Mouse (Mus musculus): ENCODE measurements around the gene Cep104. TPM values are rescaled to one million over a fixed set of nuclear protein-coding genes. Genes with fewer than 3 reads are reported as not detected.

The Cep104 gene
- 10 to 100 TPM; 28.2 to 34.0 (median 28.5) TPM for total RNA-seq (2022)

- peak; percentile 91 for DNase-seq (ENCODE audit: low spot score in 2 of 2)
These were observed at the start of gene Cep104, which contains the start of gene Dffb for GRCm38 (mm10) chr4:153974431-153975291. Cep104 (plus strand) TSS chr4:153975194. Dffb (minus strand) TSS chr4:153975126.

- no peak for DNase-seq (ENCODE audit: low spot score in 2 of 2)
These were observed 46.2 kb upstream of the Cep104 start for GRCm38 (mm10) chr4:153928772-153929299.

GRCm38 (mm10) chr4:153929425-153929824 lies 45.6 kb upstream of the Cep104 start:
- DNase-seq (ENCODE audit: low spot score in 2 of 2), result no peak

GRCm38 (mm10) chr4:153929921-153930320 lies 45.1 kb upstream of the Cep104 start:
- no peak for DNase-seq (ENCODE audit: low spot score in 2 of 2)

GRCm38 (mm10) chr4:153943243-153943642 lies 31.8 kb upstream of the Cep104 start:
- DNase-seq (ENCODE audit: low spot score in 2 of 2), result no peak

- no peak for DNase-seq (ENCODE audit: low spot score in 2 of 2)
These were observed 30.7 kb upstream of the Cep104 start for GRCm38 (mm10) chr4:153944261-153944660.

GRCm38 (mm10) chr4:153945741-153946140 lies 29.3 kb upstream of the Cep104 start:
- DNase-seq (ENCODE audit: low spot score in 2 of 2), result no peak

- no peak for DNase-seq (ENCODE audit: low spot score in 2 of 2)
These were observed 24.6 kb upstream of the Cep104 start for GRCm38 (mm10) chr4:153950372-153950771.

GRCm38 (mm10) chr4:153951150-153951549 lies 23.8 kb upstream of the Cep104 start:
- DNase-seq (ENCODE audit: low spot score in 2 of 2), result no peak

GRCm38 (mm10) chr4:153951692-153952091 lies 23.3 kb upstream of the Cep104 start:
- no peak for DNase-seq (ENCODE audit: low spot score in 2 of 2)

- no peak for DNase-seq (ENCODE audit: low spot score in 2 of 2)
These were observed 19.3 kb upstream of the Cep104 start for GRCm38 (mm10) chr4:153955651-153956050.

GRCm38 (mm10) chr4:153956569-153957405 lies 18.2 kb upstream of the Cep104 start, which contains the start of gene A430005L14Rik:
A430005L14Rik (plus strand) TSS chr4:153957237.
- peak; percentile 94 to 96 for DNase-seq (ENCODE audit: low spot score in 2 of 2)

- DNase-seq (ENCODE audit: low spot score in 2 of 2), result no peak
These were observed 17.3 kb upstream of the Cep104 start for GRCm38 (mm10) chr4:153957444-153958250.

GRCm38 (mm10) chr4:153962631-153963030 lies 12.4 kb upstream of the Cep104 start:
- no peak for DNase-seq (ENCODE audit: low spot score in 2 of 2)

- DNase-seq (ENCODE audit: low spot score in 2 of 2), result no peak
These were observed 8.3 kb upstream of the Cep104 start for GRCm38 (mm10) chr4:153966651-153967050.

GRCm38 (mm10) chr4:153967556-153967955 lies 7.4 kb upstream of the Cep104 start:
- no peak for DNase-seq (ENCODE audit: low spot score in 2 of 2)

- no peak for DNase-seq (ENCODE audit: low spot score in 2 of 2)
These were observed 6.9 kb upstream of the Cep104 start for GRCm38 (mm10) chr4:153968063-153968462.

- no peak for DNase-seq (ENCODE audit: low spot score in 2 of 2)
These were observed 283 bp downstream of the Cep104 start for GRCm38 (mm10) chr4:153975292-153975662.

GRCm38 (mm10) chr4:153975768-153976167 lies 774 bp downstream of the Cep104 start:
- no peak for DNase-seq (ENCODE audit: low spot score in 2 of 2)

GRCm38 (mm10) chr4:153979243-153979642 lies 4.2 kb downstream of the Cep104 start:
- DNase-seq (ENCODE audit: low spot score in 2 of 2), result no peak

- DNase-seq (ENCODE audit: low spot score in 2 of 2), result no peak
These were observed 5.5 kb downstream of the Cep104 start for GRCm38 (mm10) chr4:153980470-153980869.
